Mouse (Mus musculus): Measurements from ENCODE around the gene Mrpl37.

DNA sequence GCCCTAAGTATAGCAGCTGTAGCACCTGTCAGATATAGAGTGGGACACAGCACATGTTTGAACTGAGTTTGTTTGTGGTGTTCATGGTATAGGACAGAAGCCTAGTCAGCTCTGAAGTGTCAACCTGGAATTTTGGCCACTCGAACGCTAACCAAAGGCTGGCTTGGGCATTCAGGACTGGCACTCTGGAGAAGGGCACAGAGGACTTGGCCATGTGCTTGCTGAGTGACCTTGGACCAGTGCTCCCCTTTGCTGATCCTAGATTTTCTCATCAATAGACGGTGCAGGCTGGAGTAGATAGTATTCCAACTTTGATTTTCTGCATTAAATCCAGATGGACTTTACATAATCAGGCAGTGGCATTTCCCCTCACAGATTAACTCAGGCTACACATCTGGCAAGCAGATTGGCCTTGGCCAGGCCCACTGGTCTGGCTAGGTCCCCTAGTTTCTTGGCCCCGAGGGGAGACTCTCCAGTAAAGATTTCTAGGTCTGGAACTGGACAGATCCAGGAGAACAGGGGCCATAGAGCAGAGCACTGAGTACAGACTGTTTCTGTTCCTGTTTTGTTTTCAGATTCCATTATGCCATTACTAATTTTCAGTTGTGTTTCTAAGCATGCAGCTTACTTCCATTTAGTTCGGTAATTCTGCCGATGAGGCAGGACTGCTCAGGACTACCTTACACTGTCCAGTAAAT is 53.4 kb downstream of the Mrpl37 start:
- TF ChIP-seq CTCF (IDR thresholded peaks at IDR 0.05; ENCODE audit: low read depth, low read length) (no peak), EP300 (IDR thresholded peaks at IDR 0.05; ENCODE audit: insufficient read depth, low read depth, low read length) (no peak), POLR2A (IDR thresholded peaks at IDR 0.05; ENCODE audit: insufficient read depth, low read length) (no peak)

Data from ES-Bruce4 (cell line).